Mouse (Mus musculus) limb, embryonic 15.5 days (tissue): Measurements from ENCODE around the gene Ddx54. TPM values are rescaled to one million over a fixed set of nuclear protein-coding genes. Genes with fewer than 3 reads are reported as not detected.
A peak's percentile ranks its signal among the peaks of the same experiment; 100 is the strongest.

ENCODE experiments used
- ATAC-seq: fragments of 200-750 bp; cut with Nextera tagmentation; 2 replicates; pipeline ENCODE4 v1.8.0; 2017; ENCODE audit warnings: low read depth, moderate TSS enrichment; ENCODE audit not compliant: insufficient number of reproducible peaks, low FRiP score, low TSS enrichment
- H3K27ac ChIP-seq: fragments of 300-500 bp; sonication (generic); 2 replicates; pipeline ENCODE4 v1.5.1; 2015; ENCODE audit warnings: moderate library complexity, mild to moderate bottlenecking, inconsistent platforms
- H3K27me3 ChIP-seq: fragments of 300-500 bp; sonication (generic); 2 replicates; pipeline ENCODE4 v1.6.1; 2015; ENCODE audit warnings: inconsistent platforms
- H3K36me3 ChIP-seq: fragments of 300-500 bp; sonication (generic); 2 replicates; pipeline ENCODE4 v1.6.1; 2015; ENCODE audit warnings: inconsistent platforms
- H3K4me1 ChIP-seq: fragments of 300-500 bp; sonication (generic); 2 replicates; pipeline ENCODE4 v1.6.1; 2015; ENCODE audit warnings: inconsistent platforms
- H3K4me2 ChIP-seq: fragments of 300-500 bp; sonication (generic); 2 replicates; pipeline ENCODE4 v1.6.1; 2015; ENCODE audit warnings: mild to moderate bottlenecking, inconsistent platforms
- H3K4me3 ChIP-seq: fragments of 300-500 bp; sonication (generic); 2 replicates; pipeline ENCODE4 v1.5.1; 2015; ENCODE audit warnings: mild to moderate bottlenecking, inconsistent platforms
- H3K9ac ChIP-seq: fragments of 300-500 bp; sonication (generic); 2 replicates; pipeline ENCODE4 v1.6.1; 2015; ENCODE audit warnings: inconsistent platforms
- H3K9me3 ChIP-seq: fragments of 300-500 bp; sonication (generic); 2 replicates; pipeline ENCODE4 v1.6.1; 2016; ENCODE audit warnings: inconsistent platforms
- WGBS: fragments of 180-500 bp; shearing (Covaris S2); methylation state at CpG from one replicate; pipeline ENCODE4 v1.1.7; 2015; 5-methylcytosine and 5-hydroxymethylcytosine counted together
- polyA plus RNA-seq: library from polyadenylated mRNA; unstranded; fragments of >200 nt; fragmentation: Nextera tagmentation; extraction: Ambion mirVana; gene quantifications from 2 replicates; pipeline ENCODE4 v1.2.1, GENCODE M21; 2015

The Ddx54 gene
- polyA plus RNA-seq, 1 experiment from 2014 or later, result 39.4 TPM

- H3K4me1 ChIP-seq, result peaks cover 5% of the 10 kb centered on the region
- H3K27ac ChIP-seq, result no peak overlapping the region
- no peak; the same call in 1 of the 2 replicates for ATAC-seq
- WGBS, result 4% methylated on average over 6 of the region's 6 CpGs
- peak overlapping the region; percentile 36 for H3K4me3 ChIP-seq
- H3K4me2 ChIP-seq, result peak overlapping the region; percentile 61
- no peaks in the 10 kb centered on the region for H3K9me3 ChIP-seq
- no peak overlapping the region for H3K9ac ChIP-seq
- no peaks in the 10 kb centered on the region for H3K27me3 ChIP-seq
- peaks cover 13% of the 10 kb centered on the region for H3K36me3 ChIP-seq
These were observed 7.7 kb upstream of the Ddx54 start for GRCm38 (mm10) chr5:120604839-120605238.

- under 1% methylated on average over 10 of the region's 10 CpGs for WGBS
These were observed 7.3 kb upstream of the Ddx54 start for GRCm38 (mm10) chr5:120605241-120605661.

GRCm38 (mm10) chr5:120605688-120606087 lies 6.9 kb upstream of the Ddx54 start:
- H3K27me3 ChIP-seq, result no peaks in the 10 kb centered on the region
- H3K4me3 ChIP-seq, result peak overlapping the region; percentile 36
- H3K36me3 ChIP-seq, result peaks cover 16% of the 10 kb centered on the region
- H3K4me2 ChIP-seq, result peak overlapping the region; percentile 61
- no peaks in the 10 kb centered on the region for H3K9me3 ChIP-seq
- 1% methylated on average over 8 of the region's 8 CpGs for WGBS
- no peak overlapping the region for H3K9ac ChIP-seq
- H3K27ac ChIP-seq, result no peak overlapping the region
- peaks cover 5% of the 10 kb centered on the region for H3K4me1 ChIP-seq
- no peak for ATAC-seq

More at GRCm38 (mm10) chr5:120605241-120605661, 7.3 kb upstream of the Ddx54 start:
- peak overlapping the region; percentile 61 for H3K4me2 ChIP-seq
- ATAC-seq, result no peak
- no peaks in the 10 kb centered on the region for H3K9me3 ChIP-seq
- H3K36me3 ChIP-seq, result peaks cover 16% of the 10 kb centered on the region
- no peak overlapping the region for H3K9ac ChIP-seq
- H3K4me1 ChIP-seq, result peaks cover 5% of the 10 kb centered on the region
- H3K27me3 ChIP-seq, result no peaks in the 10 kb centered on the region
- H3K4me3 ChIP-seq, result peak overlapping the region; percentile 36
- no peak overlapping the region for H3K27ac ChIP-seq

- 72% methylated on average over 25 of the region's 25 CpGs for WGBS
These were observed 5.8 kb upstream of the Ddx54 start for GRCm38 (mm10) chr5:120606590-120607200.

GRCm38 (mm10) chr5:120607335-120607734 lies 5.2 kb upstream of the Ddx54 start:
- Histone ChIP-seq H3K4me3 (no peak overlapping the region), H3K27ac (no peak overlapping the region), H3K4me2 (no peak overlapping the region), H3K36me3 (peaks cover 16% of the 10 kb centered on the region), H3K9ac (no peak overlapping the region), H3K27me3 (no peaks in the 10 kb centered on the region), H3K4me1 (peaks cover 17% of the 10 kb centered on the region), H3K9me3 (no peaks in the 10 kb centered on the region)
- no peak for ATAC-seq
- WGBS, result 81% methylated on average over 3 of the region's 3 CpGs

More at GRCm38 (mm10) chr5:120606590-120607200, 5.8 kb upstream of the Ddx54 start:
- ATAC-seq, result no peak
- Histone ChIP-seq H3K4me3 (no peak overlapping the region), H3K9me3 (no peaks in the 10 kb centered on the region), H3K27me3 (no peaks in the 10 kb centered on the region), H3K36me3 (peaks cover 16% of the 10 kb centered on the region), H3K27ac (no peak overlapping the region), H3K4me2 (no peak overlapping the region), H3K9ac (no peak overlapping the region), H3K4me1 (peaks cover 14% of the 10 kb centered on the region)

GRCm38 (mm10) chr5:120609246-120609775 lies 3.2 kb upstream of the Ddx54 start:
- ATAC-seq, result no peak
- H3K4me3 ChIP-seq, result no peak overlapping the region
- H3K9ac ChIP-seq, result no peak overlapping the region
- WGBS, result 81% methylated on average over 16 of the region's 16 CpGs
- H3K4me2 ChIP-seq, result no peak overlapping the region
- H3K4me1 ChIP-seq, result peaks cover 22% of the 10 kb centered on the region
- peaks cover 16% of the 10 kb centered on the region for H3K36me3 ChIP-seq
- H3K9me3 ChIP-seq, result no peaks in the 10 kb centered on the region
- no peak overlapping the region for H3K27ac ChIP-seq
- no peaks in the 10 kb centered on the region for H3K27me3 ChIP-seq

GRCm38 (mm10) chr5:120610906-120611305 lies 1.6 kb upstream of the Ddx54 start:
- Histone ChIP-seq H3K4me3 (no peak overlapping the region), H3K4me2 (peak overlapping the region; percentile 79; the same call in 1 of the 2 replicates), H3K9ac (peak overlapping the region; percentile 55; the same call in 1 of the 2 replicates), H3K9me3 (no peaks in the 10 kb centered on the region), H3K4me1 (peaks cover 17% of the 10 kb centered on the region), H3K27me3 (no peaks in the 10 kb centered on the region), H3K27ac (no peak overlapping the region), H3K36me3 (peaks cover 22% of the 10 kb centered on the region)
- no peak for ATAC-seq
- WGBS, result 85% methylated on average over 5 of the region's 5 CpGs

GRCm38 (mm10) chr5:120611416-120611815 lies 1.1 kb upstream of the Ddx54 start:
- no peak for ATAC-seq
- H3K4me2 ChIP-seq, result peak overlapping the region; percentile 79
- peak overlapping the region; percentile 55 for H3K9ac ChIP-seq
- H3K4me1 ChIP-seq, result peaks cover 17% of the 10 kb centered on the region
- H3K4me3 ChIP-seq, result peak overlapping the region; percentile 71
- H3K27ac ChIP-seq, result no peak overlapping the region
- peaks cover 26% of the 10 kb centered on the region for H3K36me3 ChIP-seq
- H3K9me3 ChIP-seq, result no peaks in the 10 kb centered on the region
- 46% methylated on average over 8 of the region's 8 CpGs for WGBS
- H3K27me3 ChIP-seq, result no peaks in the 10 kb centered on the region

GRCm38 (mm10) chr5:120612822-120613604 lies 474 bp downstream of the Ddx54 start:
- Histone ChIP-seq H3K4me1 (peaks cover 17% of the 10 kb centered on the region), H3K36me3 (peaks cover 41% of the 10 kb centered on the region), H3K4me2 (peak overlapping the region; percentile 79), H3K27ac (peak overlapping the region; percentile 89), H3K4me3 (peak overlapping the region; percentile 71), H3K9me3 (no peaks in the 10 kb centered on the region), H3K27me3 (no peaks in the 10 kb centered on the region), H3K9ac (peak overlapping the region; percentile 55)
- peak; percentile 95 for ATAC-seq
- WGBS, result under 1% methylated on average over 69 of the region's 69 CpGs

- no peak for ATAC-seq
- H3K27ac ChIP-seq, result no peak overlapping the region
- H3K27me3 ChIP-seq, result no peaks in the 10 kb centered on the region
- no peaks in the 10 kb centered on the region for H3K9me3 ChIP-seq
- H3K9ac ChIP-seq, result no peak overlapping the region
- peaks cover 54% of the 10 kb centered on the region for H3K36me3 ChIP-seq
- H3K4me3 ChIP-seq, result no peak overlapping the region
- H3K4me1 ChIP-seq, result peaks cover 16% of the 10 kb centered on the region
- WGBS, result 94% methylated on average over 4 of the region's 4 CpGs
- no peak overlapping the region for H3K4me2 ChIP-seq
These were observed 3.4 kb downstream of the Ddx54 start for GRCm38 (mm10) chr5:120615903-120616302.

- no peaks in the 10 kb centered on the region for H3K27me3 ChIP-seq
- H3K27ac ChIP-seq, result no peak overlapping the region
- no peak for ATAC-seq
- no peaks in the 10 kb centered on the region for H3K9me3 ChIP-seq
- H3K4me1 ChIP-seq, result peaks cover 16% of the 10 kb centered on the region
- peaks cover 82% of the 10 kb centered on the region for H3K36me3 ChIP-seq
- WGBS, result 83% methylated on average over 12 of the region's 12 CpGs
- H3K4me3 ChIP-seq, result no peak overlapping the region
- H3K9ac ChIP-seq, result no peak overlapping the region
- no peak overlapping the region for H3K4me2 ChIP-seq
These were observed 6.2 kb downstream of the Ddx54 start for GRCm38 (mm10) chr5:120618778-120619177.

GRCm38 (mm10) chr5:120619201-120619600 lies 6.7 kb downstream of the Ddx54 start:
- Histone ChIP-seq H3K27ac (no peak overlapping the region), H3K4me2 (no peak overlapping the region), H3K36me3 (peaks cover 86% of the 10 kb centered on the region), H3K9ac (no peak overlapping the region), H3K4me3 (no peak overlapping the region), H3K4me1 (peaks cover 12% of the 10 kb centered on the region), H3K27me3 (no peaks in the 10 kb centered on the region), H3K9me3 (no peaks in the 10 kb centered on the region)
- ATAC-seq, result no peak
- 17% methylated on average over 5 of the region's 5 CpGs for WGBS
